In the genomic region with DNA sequence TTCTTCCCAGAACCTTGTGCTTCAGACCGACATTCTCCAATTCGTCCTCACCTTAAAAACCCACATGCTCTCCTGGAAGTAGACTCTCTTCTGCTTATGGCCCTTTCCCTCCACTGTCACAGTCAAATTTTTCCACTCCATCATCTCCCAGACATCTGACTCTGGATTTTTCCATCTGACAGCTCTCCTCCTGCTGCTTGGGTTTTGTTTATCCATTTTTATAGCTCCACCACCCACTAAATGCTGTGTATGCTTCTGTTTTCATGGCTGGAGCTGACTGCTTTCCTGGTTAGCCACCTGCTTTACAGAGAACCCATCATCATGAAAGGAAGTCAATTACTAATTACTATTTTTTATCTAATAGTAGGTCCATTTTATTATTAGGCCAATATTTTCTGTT, we compare ENCODE assay signal across 14 mouse cellular contexts.
"Had no signal": no experiment of that assay in that cellular context is flagged by ENCODE, and none has a peak within 500 bp of the region (broad histone marks: within the 10 kb centered on the region; RNA-seq: fewer than 3 reads in every experiment).

No protein-coding gene starts in this region.

- DNase-seq: kidney, adult 2 months; kidney, postnatal 36 days; left cerebral cortex, postnatal 4 days; liver, postnatal 0 days; lung, embryonic 14.5 days; right cerebral cortex, postnatal 25 days; spleen, adult 18-20 months; thymus, adult 18-20 months; thymus, postnatal 36 days had no signal

- ATAC-seq: inflammation-experienced regulatory T-cells, adult 6 months; intestine, embryonic 16.5 days; liver, postnatal 0 days; lung, postnatal 0 days; midbrain, embryonic 13.5 days; midbrain, embryonic 16.5 days had no signal
